Mouse (Mus musculus): Measurements from ENCODE around the gene Ighmbp2. TPM values are rescaled to one million over a fixed set of nuclear protein-coding genes. Genes with fewer than 3 reads are reported as not detected.
"Not testable (repeated sequence)": the region's sequence is repeated elsewhere in the genome, so short reads cannot be mapped to it uniquely, and the experiment has no call there.

Gene Ighmbp2
- polyA plus RNA-seq, 2 experiments from 2014 or later, result 3.3 to 4.9 TPM

DNA sequence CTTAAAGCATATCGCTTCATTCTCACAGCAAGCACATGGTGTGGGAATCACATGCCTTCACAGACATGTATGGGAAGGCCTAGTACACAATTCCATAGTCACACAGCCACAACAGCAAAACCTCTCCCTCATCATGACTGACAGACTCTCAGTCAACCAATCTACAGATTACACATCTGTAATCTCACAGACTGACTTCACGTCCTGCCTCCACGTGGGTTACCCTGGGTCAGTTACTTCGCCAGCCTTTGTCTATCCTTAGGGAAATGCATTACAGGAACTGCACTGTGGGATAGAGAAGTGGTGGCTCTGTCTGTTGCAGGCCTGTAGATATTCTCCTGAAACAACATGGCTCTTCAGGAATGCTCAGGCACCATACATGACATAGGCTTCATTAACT lies 931 bp downstream of the Ighmbp2 start:
- ATAC-seq, result no peak

DNA sequence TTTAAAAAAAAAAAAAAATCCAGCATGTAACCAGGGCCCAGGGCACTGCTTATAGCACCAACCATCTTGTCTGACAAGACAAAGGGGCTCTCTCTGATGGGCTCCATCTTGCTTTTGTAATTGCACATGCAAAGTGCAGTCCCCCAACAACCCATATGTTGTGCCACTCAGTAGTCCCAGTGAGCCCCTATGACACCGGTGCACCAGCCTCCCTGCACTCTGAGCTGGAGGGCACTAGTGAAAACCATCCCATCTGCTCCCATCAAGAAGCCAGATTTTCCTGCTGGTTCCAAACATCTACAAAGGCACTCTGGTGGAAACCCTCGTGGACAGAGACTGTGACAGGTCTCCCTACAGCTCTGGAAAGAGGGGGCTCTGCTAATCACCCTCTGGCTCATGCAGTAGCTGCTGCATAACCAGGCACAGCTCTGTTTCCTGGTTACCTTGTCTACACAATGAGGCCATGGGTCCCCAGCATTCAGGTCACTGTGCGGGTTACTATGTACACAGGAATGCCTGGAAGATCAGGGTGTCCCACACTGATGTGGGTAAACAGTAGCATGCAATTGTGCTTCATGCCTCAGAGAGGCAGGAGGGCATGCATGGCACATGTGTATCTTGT lies 7.0 kb downstream of the Ighmbp2 start:
- ATAC-seq, result no peak

DNA sequence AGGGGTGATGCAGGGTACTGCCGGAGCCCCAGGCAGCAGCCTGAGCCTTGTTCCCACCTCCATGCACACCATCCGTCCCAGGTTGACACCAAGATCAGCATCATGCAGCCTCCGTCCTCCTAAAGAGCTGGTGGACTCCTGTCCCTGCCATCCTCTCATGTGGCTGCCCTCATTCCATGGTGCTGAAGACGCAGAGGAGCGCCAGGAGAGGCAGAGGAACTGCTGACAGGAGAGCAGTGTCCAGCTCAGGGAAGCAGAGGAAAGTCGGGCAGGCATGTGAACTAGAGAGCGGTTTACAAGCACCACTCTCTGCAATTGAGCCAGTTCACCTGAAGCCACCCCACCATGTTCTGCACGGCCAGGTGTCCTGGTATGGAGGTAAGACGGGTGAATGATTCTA lies 9.5 kb downstream of the Ighmbp2 start:
- no peak for ATAC-seq

DNA sequence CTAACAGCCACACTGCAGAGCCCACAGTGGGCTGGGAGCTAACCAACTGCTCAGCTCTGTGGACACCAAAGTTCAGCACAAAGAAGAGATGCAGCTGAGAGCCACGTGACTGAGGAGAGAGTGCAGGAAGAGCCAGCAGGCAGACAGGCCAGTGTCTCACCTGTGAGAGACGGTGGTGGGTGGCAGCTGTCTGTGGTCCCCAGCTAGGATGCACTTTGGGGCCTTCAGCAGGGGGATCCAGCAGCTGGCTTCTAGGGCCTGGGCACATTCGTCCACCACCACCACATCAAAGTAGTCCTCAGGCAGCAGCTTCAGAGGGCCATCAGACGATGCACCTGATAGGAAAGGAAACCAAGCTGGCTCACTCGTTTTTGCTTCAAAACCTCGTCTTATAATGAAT lies 11.5 kb downstream of the Ighmbp2 start:
- ATAC-seq, result no peak

DNA sequence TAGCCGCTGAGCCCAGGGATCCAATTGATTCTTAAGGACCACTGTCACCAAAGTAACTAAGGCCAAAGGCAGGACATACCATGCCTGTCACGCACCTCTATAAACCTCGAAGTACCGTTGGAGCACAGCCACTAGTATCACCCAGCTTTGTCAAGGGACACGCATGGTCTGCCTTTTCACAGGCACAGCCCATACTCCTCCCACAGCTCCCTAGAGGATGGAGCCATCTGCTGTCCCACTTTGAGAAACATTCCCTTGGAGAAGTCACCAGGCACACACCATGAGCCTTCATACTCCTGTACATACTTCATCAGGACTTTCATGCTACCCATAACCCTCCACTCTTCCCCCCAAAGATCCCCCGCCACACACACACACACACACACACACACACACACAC lies 13.0 kb downstream of the Ighmbp2 start:
- no peak for ATAC-seq

DNA sequence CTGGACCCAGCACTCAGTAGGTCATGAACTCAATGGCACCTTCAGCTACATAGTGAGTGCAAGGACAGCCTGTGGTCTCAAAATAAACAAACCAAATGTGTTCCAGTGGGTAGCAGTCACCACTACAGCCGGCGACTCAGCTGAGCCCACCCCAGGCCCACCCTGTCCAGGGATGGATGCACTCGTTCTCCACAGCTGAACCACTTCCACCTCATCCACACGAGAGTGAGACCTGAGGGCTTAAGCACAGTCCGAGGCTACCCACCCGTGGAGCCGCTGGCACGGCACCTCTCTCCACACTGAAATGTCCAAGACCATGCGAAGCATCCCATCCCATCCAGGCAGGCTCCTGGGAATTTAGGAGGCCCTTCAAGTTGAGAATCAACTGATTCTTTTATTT lies 13.5 kb downstream of the Ighmbp2 start:
- no peak for ATAC-seq

DNA sequence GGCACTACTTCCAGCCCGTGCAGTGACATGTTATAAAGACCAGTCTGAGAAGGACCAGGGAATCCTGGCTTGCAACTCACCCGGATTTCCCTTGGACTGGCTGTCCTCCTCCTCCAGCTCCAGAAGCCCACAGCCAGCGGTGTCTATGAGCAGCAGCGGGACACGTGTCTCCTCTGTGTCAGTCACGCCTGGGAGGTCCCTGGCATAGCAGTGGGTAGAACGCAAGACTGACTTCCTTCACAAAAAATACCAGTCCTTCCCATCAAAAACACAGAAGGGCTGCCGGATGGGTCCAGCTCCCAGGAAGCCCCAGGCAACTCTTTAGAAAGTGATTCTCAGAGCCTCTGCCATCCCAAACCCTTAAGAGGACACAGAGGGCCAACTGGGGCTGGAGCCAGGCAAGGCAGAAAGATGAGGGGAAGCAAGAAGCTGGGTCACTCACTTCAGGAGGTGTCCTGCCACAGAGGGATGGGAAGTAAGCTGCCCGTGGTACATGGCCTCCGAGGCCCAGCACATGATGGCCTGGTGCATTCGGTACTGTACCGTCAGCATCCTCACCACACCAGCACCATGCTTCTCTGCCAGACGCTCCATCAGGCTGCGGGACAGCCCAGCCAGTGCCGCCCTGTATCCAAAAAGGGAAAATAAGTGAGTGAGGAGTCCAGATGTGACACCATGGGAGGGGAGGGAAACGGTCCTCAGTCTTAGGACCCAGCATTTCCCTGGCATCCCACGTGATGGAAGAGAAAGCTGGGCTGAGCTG lies 14.4 kb downstream of the Ighmbp2 start:
- no peak for ATAC-seq

DNA sequence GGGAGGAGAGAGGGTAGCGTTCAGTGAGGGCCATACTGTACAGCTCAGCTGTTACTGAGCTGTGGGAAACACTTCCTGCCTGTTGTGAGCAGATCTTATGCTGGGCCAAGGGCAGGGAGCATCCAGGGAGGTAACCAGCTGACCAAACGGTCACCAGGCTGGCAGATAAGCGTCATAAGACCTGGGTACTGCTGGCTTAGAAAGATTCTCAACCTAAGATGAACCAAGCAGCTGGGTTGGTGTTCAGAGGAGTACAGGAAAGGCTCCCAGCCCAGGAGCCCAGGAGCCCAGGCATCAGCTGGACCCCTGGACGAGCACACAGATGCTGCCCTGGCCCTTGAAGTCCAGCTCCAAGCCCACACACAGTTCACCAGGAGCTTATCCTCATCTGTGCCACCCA lies 15.5 kb downstream of the Ighmbp2 start:
- ATAC-seq, result no peak

DNA sequence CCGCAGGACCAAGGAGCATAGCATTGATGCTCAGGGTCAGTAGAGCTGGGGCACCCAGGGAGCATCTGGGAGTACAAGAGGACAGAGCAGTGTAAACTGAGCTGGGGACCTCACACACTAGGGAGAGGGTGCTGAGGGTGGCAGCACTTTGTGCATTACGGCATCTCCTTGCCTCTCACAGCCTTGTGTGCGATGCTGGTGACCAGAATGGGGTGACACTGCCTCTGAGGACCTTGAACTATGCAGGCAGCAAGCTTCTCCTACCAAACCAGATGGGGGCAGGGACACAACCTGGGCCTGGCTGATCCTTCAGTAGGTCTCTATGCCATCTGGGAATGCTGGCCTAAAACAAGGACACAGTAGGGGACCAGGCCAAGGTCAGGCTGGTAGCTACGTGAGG lies 16.1 kb downstream of the Ighmbp2 start:
- no peak for ATAC-seq

DNA sequence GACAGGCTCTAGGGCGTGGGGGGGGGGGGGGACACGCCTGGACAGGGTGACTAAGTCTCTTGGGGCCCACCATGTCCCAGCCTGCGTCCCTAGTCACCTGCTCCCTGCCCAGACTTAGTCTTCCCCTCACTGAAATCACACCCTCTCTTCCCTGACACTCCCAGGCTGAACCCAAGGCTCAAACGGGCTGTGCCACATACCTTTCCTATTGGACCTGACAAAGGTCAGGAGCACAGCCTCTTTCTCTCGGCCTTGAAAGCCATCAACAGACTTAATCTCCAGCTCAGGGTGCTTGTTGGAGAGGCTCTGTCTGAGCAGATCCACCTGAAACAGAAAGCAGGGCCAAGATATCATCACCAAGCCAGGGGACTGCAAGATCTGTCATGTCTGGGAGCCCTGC lies 16.7 kb downstream of the Ighmbp2 start:
- ATAC-seq, result no peak

DNA sequence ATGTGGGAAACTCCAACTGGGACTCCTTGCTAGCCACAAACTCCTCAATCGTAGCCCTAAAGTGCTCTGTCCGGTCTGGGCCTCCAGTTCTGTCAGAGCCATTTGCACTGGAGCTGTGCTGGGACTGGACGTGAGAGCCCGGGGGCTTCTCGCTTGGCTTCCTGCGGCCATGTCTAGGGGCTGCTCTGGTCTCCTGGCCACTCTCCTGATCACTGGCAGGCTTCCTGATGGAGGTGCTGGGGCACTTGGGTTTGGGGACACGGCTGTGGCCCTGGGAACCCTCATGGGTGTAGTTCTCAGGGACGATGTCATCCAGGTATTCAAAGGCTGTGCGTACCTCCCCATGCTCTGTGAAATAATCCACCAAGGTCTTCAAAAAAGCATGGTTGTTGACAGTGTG lies 17.6 kb downstream of the Ighmbp2 start:
- no peak for ATAC-seq

DNA sequence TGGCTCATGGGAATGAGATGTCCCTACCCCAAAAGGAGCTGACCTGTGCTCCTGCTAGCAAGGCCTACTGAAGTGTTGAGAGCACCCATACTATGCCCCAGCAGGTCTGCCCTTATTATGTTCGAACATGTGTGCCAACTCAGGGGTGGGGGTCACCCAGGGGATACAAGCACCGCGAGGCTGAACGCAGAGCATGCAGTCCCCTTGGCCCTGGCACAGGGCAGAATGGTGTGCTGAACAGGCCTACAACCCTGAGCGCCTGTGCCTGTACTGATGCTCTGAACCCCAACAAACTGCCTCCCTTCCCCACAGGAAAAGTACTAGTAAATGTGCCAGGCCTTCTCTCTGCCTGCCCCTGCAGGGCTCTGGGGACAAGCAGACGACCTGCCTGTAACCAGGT lies 18.5 kb downstream of the Ighmbp2 start:
- ATAC-seq, result no peak

DNA sequence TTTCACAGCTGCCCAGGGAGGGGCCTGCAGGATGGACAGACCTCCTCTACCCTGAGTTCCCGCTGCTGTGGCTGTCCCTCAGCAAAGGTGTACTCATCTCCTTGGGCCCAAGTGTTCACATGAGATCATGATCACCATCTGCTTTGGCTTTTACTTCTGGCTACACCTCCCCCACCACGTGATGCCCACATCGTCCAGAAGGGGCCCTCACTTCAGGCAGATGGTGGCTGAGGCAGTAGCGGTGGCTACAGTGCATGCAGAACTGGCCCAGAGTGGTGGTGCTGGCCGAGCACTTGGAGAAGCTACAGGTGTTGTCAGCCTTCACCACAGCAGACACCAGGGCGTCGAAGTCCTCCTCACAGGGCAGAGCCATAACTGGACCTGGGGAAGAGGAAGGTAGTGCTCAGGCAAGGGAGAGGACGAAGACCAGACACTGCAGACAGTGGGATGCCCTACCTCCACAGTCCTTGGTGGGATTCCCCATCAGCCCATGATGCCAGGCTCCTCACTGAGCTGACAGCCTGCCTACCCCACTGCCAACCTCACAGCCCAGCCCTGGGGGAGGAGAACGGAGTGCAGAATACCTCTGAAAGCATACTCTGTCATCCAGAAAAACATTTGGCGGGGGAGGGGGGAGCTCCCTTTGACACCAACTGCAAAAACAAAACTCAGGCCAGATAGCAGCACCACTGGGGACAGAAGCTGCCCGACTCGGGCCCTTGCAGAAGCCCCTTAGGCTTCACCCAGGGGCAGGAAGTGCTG lies 20.9 kb downstream of the Ighmbp2 start:
- ATAC-seq, result no peak

DNA sequence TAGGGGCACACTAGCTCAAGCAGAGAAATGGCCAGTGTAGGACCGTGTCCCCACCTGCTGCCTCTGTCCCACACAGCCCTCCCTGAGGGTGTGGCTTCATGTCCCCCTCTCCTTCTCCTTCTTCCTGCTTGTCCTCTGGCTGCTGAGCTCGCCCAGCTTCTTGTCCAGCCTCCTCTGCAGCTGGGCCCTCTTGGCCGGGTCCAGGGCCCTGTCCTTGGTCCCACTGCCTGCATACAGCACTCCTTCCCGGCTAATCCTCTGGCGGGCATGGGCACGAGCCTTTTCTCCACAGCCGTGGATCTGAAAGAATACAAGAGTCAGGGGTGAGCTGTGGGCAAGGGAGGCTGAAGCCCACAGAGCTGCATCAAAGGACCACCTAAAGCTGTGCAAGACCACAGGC lies 21.5 kb downstream of the Ighmbp2 start:
- ATAC-seq, result no peak

DNA sequence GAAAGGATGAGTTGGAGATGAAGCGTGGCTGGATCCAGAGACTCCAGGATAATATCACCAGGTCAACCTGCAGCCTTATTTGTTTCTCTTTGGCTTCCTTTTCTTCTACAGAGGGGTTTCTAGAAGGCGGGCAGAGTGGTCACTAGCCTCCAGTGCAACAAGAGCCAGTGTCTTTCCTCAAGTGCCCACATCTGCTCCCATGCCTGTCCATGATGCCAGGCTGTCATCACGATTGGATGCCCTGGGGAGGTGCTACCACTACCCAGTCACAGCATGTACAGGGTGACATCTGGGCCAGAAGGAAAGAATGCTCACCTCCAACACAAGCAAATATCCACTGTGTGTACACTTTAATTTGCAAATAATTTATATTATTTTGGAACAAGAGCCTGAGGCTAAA lies 22.2 kb downstream of the Ighmbp2 start:
- ATAC-seq, result no peak

DNA sequence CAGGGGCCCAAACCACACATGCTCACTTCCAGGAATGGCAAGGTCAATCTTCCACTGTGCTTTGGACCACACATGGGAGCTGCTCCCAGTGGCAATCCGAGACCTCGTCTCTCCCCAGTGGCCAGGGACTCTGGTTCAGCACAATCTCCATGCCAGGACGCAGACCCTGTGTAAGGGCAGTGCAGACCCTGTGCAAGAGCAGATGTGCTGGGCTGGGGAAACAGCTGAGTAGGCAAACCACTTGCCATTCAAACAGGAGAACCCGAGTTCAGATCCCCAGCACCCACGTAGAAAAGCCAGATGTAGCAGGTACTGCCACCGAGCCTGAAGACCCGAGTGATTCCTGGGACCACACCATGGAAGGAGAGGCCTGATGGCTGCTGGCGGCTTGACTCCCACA lies 22.8 kb downstream of the Ighmbp2 start:
- ATAC-seq, result no peak

DNA sequence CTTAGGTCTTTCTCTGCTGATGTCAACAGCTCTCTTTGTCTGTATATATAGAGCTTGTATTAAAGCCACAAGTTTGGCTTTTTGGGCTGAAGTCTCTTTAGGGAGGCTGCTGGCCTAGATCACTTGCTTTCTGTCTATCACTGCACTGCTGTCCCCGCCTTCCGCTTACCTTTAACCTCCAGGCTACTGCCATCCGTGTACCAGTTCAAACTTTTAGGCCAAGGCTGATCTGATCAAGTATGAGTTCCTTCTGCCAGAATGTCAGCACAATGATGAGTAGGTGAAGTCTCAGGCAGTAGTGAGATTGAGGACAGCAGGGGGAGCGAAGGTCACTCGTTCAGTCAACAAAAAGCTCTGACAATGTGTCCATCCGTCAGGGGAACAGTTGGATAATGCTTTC lies 57.6 kb downstream of the Ighmbp2 start:
- ATAC-seq, result not testable (repeated sequence)

DNA sequence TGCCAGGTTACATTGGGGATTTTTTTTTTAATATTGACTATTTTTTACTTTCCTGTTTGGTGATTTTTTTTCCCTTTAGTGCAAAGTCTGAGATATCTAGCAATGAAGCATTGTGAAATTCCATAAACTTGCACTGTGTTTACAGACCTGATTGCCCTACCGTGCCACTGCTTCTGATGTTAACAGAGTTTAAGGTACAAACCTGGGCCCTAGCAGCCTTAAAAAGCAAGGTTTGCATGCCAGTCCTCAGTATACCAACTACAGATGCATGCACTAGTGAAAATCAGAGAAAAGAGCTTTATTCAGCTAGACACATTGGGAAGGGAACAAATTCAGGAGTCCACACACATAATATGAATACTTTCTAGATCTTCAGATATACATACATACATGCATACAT lies 67.9 kb downstream of the Ighmbp2 start:
- not testable (repeated sequence) for ATAC-seq

Other genes with a start within 250 kb of the Ighmbp2 start
- gene Mrpl21, start 116 bp downstream of the Ighmbp2 start, polyA plus RNA-seq (2017; shearing (Covaris generic)), result 100 to 1,000 TPM; 116 to 129 TPM
- gene Cpt1a, start 39.3 kb upstream of the Ighmbp2 start, polyA plus RNA-seq (2017; shearing (Covaris generic)), result 10 to 100 TPM; 18.3 to 18.4 TPM
- not detected for gene Tesmin, start 105.8 kb upstream of the Ighmbp2 start, polyA plus RNA-seq (2017; shearing (Covaris generic))
- gene Gal, start 131.5 kb upstream of the Ighmbp2 start, polyA plus RNA-seq (2017; shearing (Covaris generic)), result 1 to 10 TPM in 1 of 2 experiments, not detected in 1; 2.1 TPM

Measured in activated CD4-positive, CD25-positive, alpha-beta regulatory T cell, adult 4 months (primary cell).